Mouse (Mus musculus): ENCODE measurements around the gene Csk.

Csk gene

DNA sequence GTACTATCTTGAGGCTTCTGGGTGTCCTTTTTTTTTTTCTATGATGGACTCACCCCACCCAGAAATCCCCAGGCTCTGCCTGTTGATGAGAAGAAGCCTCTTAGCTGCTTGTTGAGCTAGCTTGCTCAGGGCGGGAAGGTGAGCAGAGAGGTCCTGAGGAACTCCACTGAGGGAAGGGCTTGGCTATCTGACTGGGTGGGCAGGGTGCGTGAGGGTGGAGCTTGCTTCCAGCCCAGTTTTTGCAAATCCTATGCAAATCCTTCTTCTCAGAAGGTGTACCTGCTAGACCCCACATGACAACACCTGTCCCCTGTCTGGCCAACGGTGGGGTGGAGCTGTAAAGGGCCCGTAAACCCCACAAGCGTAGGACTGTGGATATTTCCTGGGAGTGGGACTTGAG, at the start of gene Csk:
TSS of gene Csk (minus strand) at position 349 of the 400 bp plus-strand sequence.
- in situ Hi-C loops (cut with MseI, MboI) = loop anchor here (10.0 kb wide), 2 partner anchors 108 to 118 kb away; partner anchors contain the start of gene Fam219b (in 1 of the 2)

DNA sequence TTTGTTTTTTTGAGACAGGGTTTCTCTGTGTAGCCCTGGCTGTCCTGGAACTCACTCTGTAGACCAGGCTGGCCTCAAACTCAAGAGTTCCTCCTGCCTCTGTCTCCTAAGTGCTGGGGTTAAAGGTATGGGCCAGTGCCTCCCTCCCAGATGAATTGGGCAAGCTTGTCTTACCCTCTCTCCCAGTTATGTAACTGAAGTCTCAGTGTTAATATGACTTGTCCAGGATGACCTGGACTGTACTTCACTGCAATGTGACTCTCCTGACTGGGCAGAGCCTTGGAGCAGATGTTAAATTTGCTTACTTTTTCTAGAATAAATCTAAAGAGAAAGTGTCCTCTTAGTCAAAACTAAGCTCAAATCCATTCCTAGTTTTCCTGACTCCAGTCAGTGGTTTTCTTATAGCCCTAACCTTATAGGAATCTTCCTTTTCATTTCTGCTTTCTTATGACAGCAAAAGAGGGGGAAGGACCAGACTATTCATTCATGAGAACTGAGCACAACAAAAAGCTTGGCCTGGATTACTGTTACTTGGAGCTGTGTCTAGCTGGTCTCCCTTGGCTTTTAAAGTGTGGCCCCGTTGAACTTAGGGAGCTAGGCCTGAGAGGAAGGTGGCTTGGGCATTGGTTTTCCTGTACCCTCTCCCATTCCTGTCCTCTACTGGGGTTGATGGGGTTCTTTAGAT, 45.2 kb upstream of the Csk start:
- in situ Hi-C loops (cut with MseI, MboI) = no loop called here

DNA sequence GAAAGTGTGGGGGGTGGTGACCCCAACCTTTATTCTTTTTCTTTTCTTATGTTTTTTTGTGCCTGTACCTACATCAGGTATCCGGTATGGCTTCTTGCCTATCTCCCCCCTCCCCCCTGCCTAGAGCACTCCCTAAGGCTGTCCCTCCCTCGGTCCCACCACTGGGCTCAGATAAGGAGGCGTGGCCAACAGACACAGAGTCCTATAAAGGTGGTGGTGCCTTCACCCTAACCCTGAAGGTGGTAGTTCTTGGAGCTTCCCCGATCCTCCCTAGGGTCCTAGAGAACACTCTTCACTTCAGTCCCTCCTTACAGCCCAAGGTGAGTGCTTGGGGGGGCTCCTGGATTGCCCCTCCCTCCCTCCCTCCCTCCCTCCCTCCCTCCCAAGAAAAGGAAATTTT, 43.9 kb upstream of the Csk start:
- in situ Hi-C loops (cut with MseI, MboI) = no loop called here

DNA sequence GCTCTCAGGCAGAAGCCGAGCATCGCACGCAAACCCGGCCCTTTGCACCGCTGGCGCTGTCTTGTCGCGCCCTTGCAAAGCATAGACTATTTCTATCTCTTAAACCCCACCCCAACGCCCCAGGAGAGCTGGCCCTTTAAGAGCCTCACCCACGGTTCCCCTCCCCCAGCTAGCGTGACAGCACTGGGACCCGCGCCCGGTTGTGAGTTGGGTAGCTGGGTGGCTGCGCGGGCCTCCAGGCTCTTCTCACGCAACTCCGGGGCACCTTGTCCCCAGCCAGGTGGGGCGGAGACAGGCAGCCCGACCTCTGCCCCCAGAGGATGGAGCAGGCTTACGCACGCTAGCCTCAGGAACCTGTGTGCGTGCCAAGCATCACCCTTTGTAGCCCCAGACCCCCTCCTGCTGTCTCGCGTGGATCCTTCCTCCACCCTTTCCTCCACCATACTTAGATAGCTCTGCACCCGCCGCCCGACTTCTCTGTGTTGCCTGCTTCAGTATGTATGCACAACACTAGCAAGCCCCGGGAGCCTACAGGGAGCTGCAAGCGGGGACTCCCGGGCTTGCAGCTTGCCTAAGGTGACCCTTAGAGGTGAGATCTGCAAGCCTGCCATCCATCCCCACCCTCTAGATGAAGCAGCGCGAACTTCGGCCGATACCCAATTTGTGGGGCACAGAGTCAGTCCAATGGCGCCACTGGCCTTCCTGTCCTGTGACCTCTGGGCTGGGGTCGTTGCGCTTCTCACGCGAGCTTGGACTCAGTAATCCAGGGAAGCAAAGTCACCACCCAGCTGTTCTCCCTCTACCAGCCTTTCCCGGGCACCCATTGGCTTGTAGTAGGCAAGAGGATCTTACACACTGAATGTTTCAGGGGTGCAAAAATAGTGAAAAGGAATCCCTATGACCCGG, 43.2 kb upstream of the Csk start:
- in situ Hi-C loops (cut with MseI, MboI) = no loop called here

DNA sequence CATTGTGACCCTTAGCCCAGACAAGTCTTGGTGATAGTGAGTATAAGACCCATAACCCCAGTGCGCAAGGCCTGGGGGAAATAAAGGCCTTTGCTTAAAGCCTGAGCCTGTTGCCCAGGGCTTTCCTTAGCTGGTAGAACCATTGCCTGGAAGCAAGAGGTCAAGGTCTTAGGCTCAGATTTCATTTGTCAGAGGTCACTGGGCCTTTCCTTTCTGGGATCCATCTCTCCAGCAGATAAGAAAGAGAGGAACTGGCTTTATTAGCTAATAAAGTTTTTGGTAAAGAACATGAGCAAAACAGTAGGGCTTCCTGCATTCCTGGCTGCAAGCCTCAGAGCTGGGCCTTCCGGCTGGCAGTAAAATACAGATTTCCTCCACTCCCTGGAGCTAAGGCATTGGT, 40.7 kb upstream of the Csk start:
- in situ Hi-C loops (cut with MseI, MboI) = no loop called here

DNA sequence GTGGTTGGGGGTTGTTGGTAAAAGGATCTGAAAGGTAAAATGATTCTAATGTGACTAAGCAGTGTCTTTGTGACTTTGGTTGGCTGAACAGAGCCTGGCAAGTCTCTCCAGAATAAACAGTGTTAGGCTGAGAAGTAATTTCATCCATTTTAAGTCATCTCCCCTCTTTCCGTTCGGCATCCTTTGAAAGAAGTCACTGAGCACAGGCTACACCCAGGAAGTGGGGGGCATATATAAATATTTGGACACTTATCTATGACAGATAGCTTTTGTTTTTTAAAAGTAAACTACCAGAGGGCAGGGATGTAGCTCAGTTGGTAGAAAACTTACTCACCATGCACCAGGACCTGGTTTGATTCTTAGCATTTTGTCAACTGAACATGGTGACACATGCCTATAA, 35.2 kb upstream of the Csk start:
- in situ Hi-C loops (cut with MseI, MboI) = no loop called here

DNA sequence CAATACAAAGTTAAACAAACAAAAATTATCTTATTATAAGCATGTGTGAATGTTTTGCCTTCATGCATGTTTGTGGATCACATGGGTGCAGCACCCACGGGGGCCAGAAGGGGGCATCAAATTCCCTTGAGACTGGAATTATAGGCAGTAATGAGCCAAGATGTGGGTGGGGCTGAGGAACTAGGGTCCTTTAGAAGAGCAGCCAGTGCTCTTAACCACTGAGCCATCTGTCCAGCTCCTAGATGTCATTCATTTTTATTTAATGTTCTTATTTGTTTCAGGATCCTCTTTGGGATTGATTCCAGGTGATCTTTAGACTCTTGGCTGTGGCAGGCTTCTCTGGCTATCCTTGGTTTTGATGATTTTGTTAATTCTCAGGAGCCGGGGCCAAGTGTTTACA, 34.7 kb upstream of the Csk start:
- in situ Hi-C loops (cut with MseI, MboI) = no loop called here

DNA sequence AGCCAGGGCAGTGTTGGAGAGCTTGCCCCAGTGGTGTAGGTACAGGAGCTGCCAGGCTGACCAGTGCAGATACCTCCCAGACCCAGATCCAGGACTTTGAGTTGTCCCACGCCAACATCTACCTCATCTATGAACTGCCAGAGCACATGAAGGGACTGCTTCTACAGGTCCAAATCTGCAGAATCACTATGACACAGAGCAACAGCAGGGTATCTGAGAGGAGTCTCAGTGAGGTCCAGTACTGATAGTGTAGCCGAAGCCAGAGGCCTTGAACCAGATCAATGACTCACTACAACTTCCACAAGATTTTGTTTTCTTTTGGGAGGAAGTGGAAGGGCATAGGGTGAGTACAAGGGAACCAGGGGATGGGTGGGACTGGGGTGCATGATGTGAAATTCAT, 34.3 kb upstream of the Csk start, which contains the start of gene Cyp1a1:
TSS of gene Cyp1a1 (plus strand) at position 178 of the 400 bp plus-strand sequence.
- in situ Hi-C loops (cut with MseI, MboI) = no loop called here

DNA sequence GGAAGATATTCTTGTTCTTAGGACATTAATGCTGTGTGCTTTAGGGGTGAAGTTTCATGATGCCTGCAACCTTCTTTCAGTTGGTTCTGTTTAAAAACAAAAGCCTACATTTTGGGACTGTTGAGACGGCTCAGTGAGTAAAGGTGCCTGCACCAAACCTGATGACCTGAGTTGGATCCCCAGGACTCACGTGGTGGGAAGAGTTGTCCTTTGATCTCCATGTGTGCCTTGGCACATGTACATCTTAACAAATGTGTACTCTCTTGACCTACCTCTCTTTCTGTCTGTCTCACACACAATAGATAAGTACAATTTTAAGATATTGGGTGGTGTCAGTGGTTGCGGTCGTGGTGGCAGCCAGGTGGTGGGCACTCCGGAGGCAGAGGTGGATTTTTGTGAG, 32.6 kb upstream of the Csk start:
- in situ Hi-C loops (cut with MseI, MboI) = no loop called here

DNA sequence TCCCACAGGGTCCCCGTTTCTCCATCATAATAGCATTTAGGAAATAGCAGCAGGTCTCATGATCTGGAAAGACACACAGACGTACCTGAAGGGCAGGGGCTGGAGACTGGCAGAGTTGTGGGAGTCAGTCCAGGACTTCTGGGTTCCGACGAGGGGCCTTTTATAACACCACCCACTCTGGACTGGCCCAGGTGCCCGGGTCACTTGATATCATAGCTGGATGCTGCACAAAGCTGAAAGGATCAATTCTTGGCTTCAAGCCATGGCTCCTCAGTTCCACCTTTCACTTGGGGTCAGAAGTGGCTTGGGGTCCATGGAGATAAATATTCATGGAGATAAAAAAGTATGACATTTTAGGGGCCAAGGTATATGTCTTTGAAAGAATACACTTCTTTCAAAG, 30.1 kb upstream of the Csk start, which contains the start of gene Cyp1a2:
TSS of gene Cyp1a2 (minus strand) at position 184 of the 400 bp plus-strand sequence.
- in situ Hi-C loops (cut with MseI, MboI) = no loop called here

DNA sequence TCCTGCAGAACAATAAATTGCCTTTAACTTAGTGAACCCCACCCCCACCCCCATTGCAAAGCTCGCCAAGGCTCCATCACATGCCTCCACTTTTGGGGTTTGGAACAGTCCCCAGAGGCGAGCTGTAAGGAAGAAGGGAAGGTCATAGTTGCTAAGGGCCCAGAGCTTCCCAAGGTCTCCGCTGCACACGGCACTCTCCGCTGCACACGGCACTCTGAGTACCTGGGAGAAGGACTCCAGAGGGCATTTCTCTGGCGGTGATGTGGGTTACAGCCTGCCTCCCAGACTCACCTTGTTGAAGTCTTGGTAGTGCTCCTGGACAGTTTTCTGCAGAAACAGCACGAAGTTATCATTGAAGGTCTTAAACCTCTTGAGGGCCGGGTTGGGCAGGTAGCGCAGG, 28.0 kb upstream of the Csk start:
- in situ Hi-C loops (cut with MseI, MboI) = no loop called here

DNA sequence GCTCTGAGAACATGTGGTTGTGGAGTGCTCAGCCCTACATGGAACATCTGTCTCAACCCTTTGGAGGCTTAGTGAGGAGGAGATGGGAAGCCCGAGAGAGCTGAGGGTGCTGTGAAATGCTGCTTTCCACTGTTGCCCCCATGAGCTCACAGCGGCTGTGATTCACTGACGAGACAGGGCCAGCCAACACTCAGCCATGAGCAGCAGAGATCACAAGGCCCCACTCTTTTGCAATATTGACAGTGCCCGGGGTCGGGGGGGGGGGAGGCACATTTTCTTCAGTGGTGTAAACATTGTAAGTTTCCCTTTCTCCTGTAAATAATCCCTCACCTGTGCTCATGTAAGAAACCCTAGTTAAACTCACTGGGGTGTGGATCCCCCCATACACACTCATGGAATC, 18.1 kb upstream of the Csk start:
- in situ Hi-C loops (cut with MseI, MboI) = no loop called here

DNA sequence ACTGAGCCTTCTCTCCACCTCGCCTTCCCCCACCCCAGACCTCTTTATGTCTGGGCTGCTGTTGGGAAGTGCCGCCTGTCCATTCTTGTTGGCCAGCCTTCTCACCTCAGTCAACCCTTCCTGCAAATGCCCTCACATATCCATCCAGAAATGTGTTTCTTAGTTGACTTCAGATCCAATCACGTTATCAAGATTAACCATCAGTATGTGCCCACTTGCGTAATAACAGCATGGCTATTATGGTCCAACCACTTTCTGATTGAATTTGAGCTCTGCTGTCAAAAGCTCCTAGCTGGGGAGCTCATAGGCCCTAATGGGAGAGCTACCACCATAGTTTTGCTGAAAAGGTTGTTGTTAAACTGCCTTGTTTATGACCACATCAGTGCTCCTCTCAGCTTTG, 17.6 kb upstream of the Csk start:
- in situ Hi-C loops (cut with MseI, MboI) = no loop called here

DNA sequence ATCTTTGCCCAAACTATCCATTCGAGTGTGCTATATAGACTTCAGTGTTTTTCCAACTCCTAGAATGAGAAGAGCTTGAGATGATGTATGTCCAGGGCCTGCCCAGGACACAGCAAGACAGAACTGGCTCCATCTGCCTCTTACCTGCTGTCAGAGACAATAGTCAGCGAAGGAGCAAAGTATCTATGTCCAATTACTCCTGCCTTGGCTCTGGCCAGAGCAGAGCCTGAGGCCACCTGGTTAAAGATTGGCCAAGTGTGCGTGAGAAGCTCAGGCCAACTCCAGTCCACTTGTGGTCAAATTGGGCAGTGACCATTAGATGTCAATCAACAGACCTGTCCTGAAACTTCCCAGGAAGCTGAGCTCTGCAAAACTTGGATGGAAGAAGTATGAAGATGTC, 16.1 kb upstream of the Csk start:
- in situ Hi-C loops (cut with MseI, MboI) = no loop called here

DNA sequence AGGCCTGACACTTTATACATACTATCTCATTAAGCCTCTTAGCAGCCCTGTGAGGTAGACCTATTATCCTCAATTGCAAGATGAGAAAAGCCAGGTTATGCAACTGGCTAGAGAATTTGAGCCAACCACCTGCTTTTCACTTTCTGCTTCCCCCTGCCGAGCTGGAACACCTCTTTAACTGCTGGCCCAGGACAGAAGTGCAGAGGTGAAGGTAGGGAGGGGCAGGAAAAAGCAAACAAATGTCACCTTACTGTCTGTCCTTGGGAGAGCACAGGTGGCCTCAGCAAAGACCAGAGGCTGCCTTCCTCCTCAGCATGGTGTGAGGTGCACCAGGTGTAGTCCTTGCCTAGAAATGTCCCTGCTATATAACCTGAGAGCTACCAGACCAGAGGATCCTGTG, 14.8 kb upstream of the Csk start:
- in situ Hi-C loops (cut with MseI, MboI) = no loop called here

DNA sequence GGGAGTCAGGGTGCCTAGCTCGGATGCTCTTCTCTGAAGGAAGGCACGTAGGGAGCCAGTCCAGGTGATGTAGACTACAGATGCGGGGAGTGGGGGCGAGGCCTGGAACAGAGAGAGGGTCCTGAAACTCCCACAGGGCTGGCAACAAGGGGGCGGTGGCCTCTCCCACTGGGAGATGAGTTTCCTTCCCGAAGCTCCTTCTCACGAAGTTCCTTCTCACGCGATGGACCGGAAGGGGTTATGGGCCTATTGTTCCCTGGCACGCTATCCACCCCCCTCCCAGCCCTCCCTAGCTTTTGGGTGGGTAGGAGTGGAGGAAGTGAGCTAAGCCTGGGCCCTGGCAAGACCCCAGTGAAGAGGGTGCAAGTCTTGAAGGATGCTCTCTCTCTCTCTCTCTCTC, 14.4 kb upstream of the Csk start:
- in situ Hi-C loops (cut with MseI, MboI) = no loop called here

DNA sequence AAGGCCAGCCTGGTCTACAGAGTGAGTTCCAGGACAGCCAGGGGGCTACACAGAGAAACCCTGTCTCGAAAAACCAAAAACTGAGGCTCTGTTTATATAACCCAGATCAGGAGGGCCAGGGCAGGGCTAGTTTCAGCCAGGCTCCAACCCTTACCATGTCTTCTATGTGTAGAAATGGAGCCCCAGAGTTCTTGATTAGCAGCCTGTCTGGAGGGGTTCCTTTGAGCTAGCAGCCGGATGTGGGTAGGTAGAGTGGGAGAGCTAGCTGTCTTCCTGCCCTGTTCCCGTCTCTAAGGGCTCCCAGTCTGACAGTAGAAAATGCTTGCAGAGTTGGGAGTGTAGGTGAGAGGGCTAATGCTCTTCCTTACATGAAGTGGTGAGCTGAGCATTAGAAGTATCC, 13.7 kb upstream of the Csk start:
- in situ Hi-C loops (cut with MseI, MboI) = no loop called here

DNA sequence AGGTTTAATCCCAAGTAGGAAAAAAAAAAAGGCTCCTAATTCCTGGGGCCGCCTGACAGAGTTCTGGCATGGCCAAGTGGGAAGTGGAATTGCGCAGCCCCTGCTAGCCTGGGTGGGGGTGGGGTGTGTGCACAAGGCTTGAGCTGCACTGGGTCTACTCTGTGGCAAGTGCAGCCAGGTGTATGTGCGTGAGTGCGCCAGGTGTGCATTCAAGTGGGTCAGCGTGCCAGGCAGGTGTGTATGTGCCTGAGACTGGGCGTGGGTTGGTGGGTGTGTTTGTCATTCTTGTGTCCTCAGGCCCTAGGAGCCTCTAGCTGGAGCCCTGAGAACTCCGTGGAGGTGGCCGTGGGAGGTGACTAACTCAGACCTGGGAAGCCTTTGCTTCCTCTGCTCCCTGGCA, 13.1 kb upstream of the Csk start:
- in situ Hi-C loops (cut with MseI, MboI) = no loop called here

DNA sequence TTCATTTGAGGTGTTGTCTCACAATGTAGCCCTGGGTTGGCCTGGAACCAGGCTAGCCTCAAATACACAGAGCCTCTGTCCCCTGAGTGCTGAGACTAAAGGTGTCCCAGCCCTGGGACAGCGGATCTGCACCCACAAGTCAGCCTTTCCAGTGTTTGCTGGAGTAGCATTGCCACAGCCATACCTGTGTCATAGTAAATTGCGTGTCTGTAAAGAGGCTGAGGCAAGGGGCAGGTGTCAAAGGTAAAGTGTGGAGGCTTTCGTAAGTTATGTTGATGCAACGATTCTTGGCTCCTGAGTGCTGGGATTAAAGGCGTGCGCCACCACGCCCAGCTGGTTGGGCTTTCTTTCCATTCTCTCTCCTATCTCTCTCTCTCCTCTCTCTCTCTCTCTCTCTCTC, 11.2 kb upstream of the Csk start:
- in situ Hi-C loops (cut with MseI, MboI) = loop anchor here (5.0 kb wide), 2 partner anchors 78 to 83 kb away; no protein-coding TSS in a partner anchor

DNA sequence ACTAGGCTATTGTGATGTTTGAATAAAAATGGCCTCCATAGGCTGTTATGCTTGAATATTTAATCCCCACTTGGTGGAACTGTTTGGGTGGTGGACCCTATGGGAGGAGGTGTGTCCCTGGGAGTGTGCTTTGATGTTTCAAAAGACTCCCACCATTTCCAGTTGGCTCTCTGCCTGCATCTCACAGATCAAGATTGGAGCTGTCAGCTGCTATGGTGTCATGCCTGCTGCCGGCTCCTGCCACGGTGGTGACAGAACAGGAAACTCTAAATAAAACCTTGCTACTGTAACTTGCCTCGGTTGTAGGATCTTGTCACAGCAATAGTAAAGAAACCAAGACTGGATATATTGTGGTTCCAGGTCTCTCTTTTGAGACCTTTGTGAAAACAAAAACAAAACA, 8.1 kb upstream of the Csk start:
- in situ Hi-C loops (cut with MseI, MboI) = loop anchor here (5.0 kb wide), 2 partner anchors 81 to 86 kb away; no protein-coding TSS in a partner anchor

DNA sequence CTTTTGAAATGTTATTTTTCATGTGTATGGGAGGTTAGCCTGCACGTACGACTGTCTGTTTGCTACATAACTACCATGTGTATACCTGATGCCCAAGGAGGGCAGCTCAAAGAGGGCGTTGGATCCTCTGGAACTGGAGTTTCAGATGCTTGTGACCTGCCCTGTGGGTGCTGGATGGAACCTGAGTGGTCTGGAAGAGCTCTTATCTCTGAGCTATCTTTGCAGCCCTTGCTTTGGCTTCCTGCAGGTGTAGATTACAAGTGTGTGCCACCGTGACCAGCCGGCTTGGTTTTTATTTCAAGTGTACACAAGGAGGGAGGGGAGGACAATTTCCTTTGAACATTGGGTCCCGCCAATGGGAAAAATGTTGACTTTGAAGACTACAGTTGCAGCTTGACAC, 7.1 kb upstream of the Csk start:
- in situ Hi-C loops (cut with MseI, MboI) = loop anchor here (5.0 kb wide), 2 partner anchors 82 to 87 kb away; no protein-coding TSS in a partner anchor

DNA sequence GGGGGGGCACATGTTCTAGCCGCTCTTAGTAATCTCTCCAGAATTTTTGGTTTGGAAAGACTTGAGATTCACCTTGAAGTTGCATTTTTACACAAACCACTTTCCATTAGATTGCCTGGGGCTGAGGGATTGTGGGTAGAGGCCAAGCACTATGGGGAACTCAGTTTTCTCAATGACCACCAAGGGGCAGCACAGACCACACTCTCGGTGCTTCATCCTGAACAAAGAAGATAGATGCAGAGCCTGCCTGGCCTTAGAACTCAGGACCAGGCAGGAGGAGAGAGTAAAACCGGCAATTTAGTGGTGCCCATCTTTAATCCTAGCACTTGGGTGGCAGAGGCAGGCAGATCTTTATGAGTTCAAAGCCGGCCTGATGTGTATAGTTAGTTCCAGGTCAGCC, 6.3 kb upstream of the Csk start:
- in situ Hi-C loops (cut with MseI, MboI) = loop anchor here (5.0 to 10.0 kb wide), 4 partner anchors 83 to 125 kb away; partner anchors contain the start of gene Fam219b (in 1 of the 2)

All from mouse trophoblast stem cell (cell line).